Mouse (Mus musculus): ENCODE results near the gene Iqschfp.

Gene Iqschfp

DNA sequence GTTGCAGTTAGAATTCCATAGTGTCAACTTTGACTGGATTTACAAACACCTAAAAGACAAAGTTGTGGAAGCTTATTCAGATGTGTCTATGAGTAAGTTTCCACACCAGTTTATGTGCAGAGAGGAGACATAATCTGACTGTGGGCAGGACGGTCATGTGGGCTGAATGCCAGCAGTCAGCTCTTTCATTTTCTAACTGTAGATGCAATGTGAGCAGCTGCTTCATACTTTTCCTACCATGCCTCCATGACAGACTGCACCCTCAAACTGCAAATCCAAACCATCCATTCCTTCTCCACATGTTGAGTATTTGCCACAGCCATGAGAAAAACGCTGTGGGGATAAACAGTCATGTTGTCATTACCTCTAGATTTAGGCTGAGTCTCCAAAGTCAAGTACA is 528.9 kb downstream of the Iqschfp start:
- DNase-seq (ENCODE audit: low read depth in 1 of 2, low spot score in 2 of 2): no peak

DNA sequence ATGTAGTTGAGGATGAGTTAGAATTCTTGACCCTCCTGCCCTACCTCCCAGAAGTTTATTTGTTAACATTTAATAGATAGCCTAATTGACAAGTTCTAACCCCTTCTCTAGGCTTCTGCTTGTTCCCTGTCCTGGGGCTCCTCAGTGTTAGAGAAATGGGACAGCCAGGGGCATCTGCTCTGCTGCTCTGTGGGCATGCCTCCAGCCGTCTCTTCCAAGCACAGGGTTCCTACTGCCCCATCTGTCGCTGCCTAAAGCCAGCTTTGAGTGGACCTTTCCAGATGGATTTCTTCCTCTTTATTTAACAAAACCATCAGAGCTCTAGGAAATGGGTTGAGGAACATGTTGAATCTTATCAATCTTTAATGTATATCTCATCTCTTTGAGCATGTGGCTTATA is 529.8 kb downstream of the Iqschfp start:
- DNase-seq (ENCODE audit: low read depth in 1 of 2, low spot score in 2 of 2): no peak

DNA sequence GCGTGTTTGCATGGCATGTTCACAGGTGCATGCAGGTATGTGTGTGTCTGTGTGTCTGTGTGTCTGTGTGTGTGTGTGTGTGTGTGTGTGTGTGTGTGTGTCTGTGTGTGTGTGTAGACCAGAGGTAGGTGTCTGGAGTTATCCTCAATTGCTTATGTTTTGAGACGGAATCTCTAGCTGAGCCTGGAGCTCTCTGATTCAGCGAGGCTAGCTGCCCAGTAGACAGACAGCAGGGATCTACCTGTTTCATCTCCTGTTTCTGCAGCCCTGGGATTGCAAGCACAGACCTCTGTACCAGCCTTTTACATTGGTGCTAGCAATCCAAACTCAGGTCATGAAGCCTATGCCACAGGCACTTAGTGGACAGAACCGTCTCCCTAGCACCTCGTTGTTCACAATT is 536.0 kb downstream of the Iqschfp start:
- no peak for DNase-seq (ENCODE audit: low read depth in 1 of 2, low spot score in 2 of 2)

- no peak for DNase-seq (ENCODE audit: low read depth in 1 of 2, low spot score in 2 of 2)
Observed at GRCm38 (mm10) chr3:68434435-68434834, 542.4 kb downstream of the Iqschfp start.

DNA sequence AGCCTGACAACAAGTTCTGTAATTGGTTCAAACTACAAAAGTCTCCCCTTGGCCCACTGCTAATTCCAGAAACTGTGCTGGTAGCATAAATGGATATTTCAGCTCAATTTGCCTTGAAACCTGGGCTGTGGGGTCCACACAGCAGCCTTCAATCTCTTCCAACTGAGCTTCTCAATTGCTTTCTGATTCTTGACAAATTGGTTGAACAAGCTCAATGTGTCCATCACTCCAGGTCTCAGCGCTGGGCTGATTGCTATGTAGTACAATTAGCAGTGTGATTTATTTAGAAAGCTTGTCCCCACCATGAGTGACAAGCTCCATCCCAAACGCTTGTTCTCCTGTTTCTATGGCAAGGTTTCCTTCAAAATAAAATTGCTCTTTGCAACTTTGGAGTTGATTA is 542.9 kb downstream of the Iqschfp start:
- no peak for DNase-seq (ENCODE audit: low read depth in 1 of 2, low spot score in 2 of 2)

- no peak for DNase-seq (ENCODE audit: low read depth in 1 of 2, low spot score in 2 of 2)
Observed at GRCm38 (mm10) chr3:68448480-68448879, 556.4 kb downstream of the Iqschfp start.

GRCm38 (mm10) chr3:68451634-68452033 is 559.6 kb downstream of the Iqschfp start:
- no peak for DNase-seq (ENCODE audit: low read depth in 1 of 2, low spot score in 2 of 2)

DNA sequence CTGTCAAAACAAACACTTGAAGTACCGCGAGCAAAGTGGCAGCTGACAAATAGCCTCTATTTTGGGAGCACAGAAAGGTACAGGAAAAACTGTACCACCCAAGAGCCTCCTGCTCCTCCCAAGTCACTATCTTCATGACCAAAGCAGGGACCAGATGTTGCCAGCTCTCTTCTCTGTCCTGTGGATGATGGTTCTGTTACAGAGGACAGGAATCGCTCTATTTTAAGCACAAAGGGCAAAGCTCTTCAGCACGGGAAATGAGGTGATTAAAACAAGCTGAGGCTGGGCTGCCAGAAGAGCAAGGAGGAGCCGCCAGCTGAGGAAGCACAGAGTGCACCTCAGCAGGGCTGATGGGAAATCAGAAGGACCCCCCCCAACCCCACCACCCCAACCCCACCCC is 561.2 kb downstream of the Iqschfp start:
- DNase-seq (ENCODE audit: low read depth in 1 of 2, low spot score in 2 of 2): no peak

DNA sequence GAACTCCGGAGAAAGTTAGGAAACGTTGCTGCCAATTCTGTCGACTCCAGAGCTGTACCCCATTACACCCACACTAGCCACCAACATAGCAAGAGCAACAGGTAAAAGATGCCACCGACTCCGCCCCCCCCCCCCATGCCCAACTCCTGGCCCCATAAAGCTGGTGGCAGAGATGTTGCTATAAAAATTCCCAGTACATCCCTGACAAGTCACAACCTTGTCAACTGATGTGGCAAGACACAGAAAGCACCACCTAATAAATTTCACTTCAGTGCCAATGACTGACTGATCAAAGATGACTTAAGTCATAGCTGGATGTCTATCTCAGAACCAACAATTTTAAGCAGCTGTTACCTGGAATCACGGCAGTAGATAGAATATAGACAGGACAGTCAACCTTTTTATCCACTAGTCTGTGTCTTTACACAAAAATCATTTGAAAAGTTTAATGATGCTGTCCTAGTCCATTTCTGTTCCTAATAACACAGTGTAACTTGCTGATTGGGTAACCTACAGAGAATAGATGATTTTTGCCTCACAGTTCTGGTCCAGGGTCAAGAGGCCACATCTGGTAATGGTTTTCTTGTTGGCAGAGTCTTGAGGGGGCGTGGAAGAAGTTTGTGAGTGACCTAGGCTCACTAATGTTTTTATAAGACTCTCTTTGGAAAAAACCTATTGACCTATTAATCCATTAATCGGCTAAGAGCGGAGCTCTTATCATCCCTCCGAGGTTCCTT is 561.9 kb downstream of the Iqschfp start:
- DNase-seq (ENCODE audit: low read depth in 1 of 2, low spot score in 2 of 2): no peak

DNA sequence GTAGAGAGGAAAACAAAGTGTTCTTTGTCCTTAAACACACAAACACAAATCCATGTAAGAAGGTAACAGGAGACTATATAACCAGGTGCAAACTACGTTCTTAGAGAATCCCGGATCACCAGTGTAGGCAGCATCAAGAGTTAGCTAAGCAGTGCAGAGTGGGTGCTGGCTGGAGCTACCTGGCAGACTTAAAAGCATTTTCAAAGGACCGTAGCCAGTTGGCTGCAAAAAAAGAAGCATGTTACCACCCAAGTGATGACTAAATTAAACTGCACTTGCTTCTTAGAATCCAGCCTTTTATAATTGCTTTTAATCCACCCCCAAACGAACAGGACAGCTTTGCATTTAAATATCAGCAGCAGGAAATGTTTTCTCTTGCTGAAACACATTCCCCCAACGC is 574.6 kb downstream of the Iqschfp start:
- no peak for DNase-seq (ENCODE audit: low read depth in 1 of 2, low spot score in 2 of 2)

DNA sequence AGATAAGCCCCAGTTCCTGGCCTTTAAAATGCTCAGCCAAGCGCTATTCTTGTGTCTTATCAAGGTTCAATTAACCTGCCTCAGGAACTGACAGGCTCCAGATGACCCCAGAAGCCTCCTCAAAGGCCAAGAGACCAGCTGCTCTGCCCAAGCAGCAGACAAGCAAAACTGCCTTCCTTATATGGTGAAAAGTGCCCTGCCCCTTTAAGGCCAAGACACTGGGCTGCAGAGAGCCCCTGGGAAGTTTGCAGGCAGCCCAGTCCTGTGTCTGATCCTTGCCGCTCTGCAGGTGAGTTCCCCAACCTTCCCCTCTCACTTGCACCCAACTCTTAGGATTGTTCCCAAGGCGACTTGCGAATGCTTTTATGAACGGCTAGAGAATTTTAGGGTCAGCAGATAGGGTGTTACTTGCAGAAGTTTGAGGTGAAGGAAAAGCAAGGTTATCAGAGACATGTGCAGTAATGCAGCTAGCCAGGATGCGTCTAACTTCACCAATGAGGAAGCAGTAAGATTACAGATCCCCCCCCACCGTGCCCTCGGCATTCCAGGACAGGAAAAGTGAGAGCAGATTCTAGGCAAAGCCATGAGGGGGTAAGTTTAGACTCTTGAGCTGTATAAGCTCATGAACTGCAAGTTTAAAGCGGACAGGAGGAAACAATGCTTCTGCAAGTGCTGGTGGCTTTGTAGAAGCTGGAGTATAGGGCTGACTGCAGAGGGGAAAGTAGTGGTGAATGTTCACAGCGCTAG is 576.1 kb downstream of the Iqschfp start:
- DNase-seq (ENCODE audit: low read depth in 1 of 2, low spot score in 2 of 2): no peak

DNA sequence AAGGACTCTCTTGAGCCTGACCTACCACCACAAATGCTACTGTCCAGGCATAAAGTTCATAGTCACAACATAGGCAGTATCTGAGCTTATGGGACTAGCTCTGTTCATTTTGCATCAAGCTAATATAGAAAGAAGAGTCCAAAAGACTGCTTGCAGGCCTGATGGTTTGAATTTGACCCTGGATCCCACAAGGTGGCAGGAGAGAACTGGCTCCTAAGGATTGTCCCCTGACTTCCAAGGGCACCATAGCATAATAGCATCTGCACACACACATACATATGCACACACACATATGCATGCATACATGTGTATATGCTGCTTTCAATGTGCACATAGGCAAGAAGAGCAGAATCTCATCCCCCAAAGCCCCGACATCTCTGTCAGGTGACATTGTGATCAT is 577.6 kb downstream of the Iqschfp start:
- no peak for DNase-seq (ENCODE audit: low read depth in 1 of 2, low spot score in 2 of 2)

- DNase-seq (ENCODE audit: low read depth in 1 of 2, low spot score in 2 of 2): no peak
Observed at GRCm38 (mm10) chr3:68470061-68470460, 578.0 kb downstream of the Iqschfp start.

DNA sequence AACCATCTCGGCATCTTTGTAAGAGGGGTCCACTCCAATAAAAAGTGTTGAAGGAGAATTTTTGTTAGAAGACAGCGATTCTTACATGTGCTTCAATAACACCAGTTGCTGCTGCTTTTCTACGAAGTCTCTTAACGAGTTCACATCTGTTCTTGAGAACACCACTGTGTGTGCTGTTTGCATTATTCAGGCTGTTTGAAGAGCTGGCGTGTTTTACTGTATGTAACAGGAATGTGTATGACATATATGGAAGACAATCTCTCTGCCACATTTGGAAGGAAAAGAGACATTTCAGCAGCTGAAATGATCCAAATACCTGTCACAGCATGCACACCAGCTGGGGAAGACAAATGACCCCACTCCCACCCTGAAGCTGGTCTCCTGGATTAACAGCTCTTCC is 578.6 kb downstream of the Iqschfp start:
- DNase-seq (ENCODE audit: low read depth in 1 of 2, low spot score in 2 of 2): no peak

GRCm38 (mm10) chr3:68476336-68476735 is 584.3 kb downstream of the Iqschfp start:
- no peak for DNase-seq (ENCODE audit: low read depth in 1 of 2, low spot score in 2 of 2)

DNA sequence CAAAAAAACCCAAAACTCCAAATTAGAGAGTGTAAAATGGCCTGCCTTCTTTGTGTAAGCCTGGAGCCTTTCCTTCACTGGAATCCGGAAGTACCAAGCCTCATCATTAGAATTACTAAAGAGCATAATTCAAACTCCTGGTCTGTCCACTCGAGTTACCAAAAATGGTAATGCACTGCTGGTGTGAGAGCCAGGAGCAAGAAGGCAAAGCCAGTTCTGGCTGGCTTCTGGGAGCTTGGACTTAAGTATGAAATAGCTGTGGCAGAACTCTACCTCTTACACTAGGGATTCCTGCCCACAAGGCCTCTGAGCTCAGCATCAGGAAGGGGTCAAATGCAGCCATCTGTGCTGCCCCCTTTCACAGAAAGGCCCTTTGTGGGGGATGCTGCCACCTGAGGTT is 585.4 kb downstream of the Iqschfp start:
- DNase-seq (ENCODE audit: low read depth in 1 of 2, low spot score in 2 of 2): no peak

DNA sequence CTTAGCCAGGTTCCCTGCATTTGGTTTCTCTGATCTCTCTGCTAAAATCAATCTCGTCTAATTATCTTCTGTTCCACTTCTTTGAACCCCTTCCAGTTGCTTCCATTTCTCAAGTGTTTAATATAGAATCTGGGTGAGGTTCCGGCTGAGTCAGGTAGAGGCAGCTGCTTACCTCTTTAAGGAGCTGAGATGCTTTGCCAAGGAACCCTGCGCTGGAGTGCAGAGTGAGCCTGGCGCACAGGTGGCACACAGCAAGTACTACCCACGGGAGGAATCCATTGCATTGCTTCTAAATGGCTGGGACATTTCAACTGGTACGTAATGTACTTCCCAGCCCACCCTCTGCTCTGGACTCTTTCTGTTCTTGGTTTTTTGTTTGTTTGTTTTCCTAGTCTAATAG is 587.2 kb downstream of the Iqschfp start:
- DNase-seq (ENCODE audit: low read depth in 1 of 2, low spot score in 2 of 2): no peak

DNA sequence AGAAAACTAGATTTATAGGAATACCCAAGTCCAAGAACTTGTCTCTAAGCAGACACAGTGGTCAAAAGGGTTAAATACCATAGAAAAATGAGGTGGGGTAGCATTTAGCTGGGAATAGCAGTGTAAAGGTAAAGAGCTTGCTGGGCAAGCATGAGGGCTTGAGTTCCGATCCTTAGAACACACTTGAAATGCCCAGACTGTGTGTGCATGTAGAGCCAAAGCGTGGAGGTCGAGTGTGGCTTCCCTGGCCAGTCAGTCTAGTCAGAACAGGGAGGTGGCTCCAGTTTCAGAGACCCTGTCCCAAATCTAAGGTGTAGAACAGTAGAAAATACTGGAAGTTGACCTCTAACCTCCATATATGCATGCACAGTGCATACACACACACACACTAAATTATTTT is 591.5 kb downstream of the Iqschfp start:
- no peak for DNase-seq (ENCODE audit: low read depth in 1 of 2, low spot score in 2 of 2)

- DNase-seq (ENCODE audit: low read depth in 1 of 2, low spot score in 2 of 2): no peak
Observed at GRCm38 (mm10) chr3:68484021-68484420, 592.0 kb downstream of the Iqschfp start.

GRCm38 (mm10) chr3:68484561-68484960 is 592.5 kb downstream of the Iqschfp start:
- no peak for DNase-seq (ENCODE audit: low read depth in 1 of 2, low spot score in 2 of 2)

GRCm38 (mm10) chr3:68487621-68488020 is 595.6 kb downstream of the Iqschfp start:
- no peak for DNase-seq (ENCODE audit: low read depth in 1 of 2, low spot score in 2 of 2)

- DNase-seq (ENCODE audit: low read depth in 1 of 2, low spot score in 2 of 2): no peak
Observed at GRCm38 (mm10) chr3:68488316-68488715, 596.3 kb downstream of the Iqschfp start.

GRCm38 (mm10) chr3:68491516-68491915 is 599.5 kb downstream of the Iqschfp start:
- no peak for DNase-seq (ENCODE audit: low read depth in 1 of 2, low spot score in 2 of 2)
